8 mouse cellular contexts compared by ENCODE assay signal in the genomic region with DNA sequence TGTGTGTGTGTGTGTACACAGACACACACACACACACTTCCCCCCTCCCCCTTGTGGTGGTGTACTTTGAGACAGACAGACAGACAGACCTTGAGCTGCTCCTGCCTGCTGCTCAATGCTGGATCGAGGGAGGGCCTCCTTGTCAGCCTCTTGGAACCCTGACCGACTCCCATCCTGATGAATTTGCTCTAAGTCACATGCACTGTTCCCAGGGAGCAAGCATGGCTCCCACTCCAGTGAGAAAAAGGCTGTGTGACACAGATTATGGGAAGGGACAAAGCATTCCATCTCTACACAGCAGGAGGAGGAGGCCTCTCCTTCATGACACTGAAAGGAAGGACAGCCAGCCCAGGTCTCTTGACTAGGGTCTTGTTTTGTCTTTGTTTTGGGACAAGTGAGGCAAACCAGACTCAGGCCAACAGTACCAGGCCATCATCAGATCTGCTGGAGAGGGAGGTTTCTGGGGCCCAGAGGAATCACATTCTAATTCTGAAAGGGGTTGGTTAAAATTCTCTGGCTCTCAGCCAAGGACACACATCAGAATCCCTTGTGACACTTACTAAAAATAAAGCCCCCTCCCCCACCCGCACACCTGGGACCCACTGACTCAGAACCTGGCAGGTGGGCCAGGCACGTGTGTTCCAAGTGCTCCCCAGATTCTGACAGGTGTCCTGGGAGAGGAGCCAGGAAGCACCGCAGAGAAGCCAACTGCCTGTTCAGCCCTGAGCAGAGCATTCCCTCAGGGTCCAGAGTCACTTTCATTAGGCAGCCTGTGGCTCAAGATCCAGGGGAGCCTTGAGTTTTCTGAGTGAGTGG. TPM values are rescaled to one million over a fixed set of nuclear protein-coding genes. Genes with fewer than 3 reads are reported as not detected.
A peak's percentile ranks its signal among the peaks of the same experiment; 100 is the strongest.
DNase-seq lines count a peak whose midpoint lies in the region; ATAC-seq lines count a peak whose summit lies in the region.

No protein-coding gene starts in this region.

- no peaks in the 10 kb centered on the region for H3K9me3 ChIP-seq in heart, embryonic 16.5 days (replicated peaks; ENCODE audit: control insufficient read depth, low read length)
- H3K9me3 ChIP-seq in limb, embryonic 13.5 days: no peaks in the 10 kb centered on the region

- H3K4me3 ChIP-seq in heart, embryonic 16.5 days (ENCODE audit: low read length): no peak overlapping the region
- peak overlapping the region; percentile 10 for H3K4me3 ChIP-seq in limb, embryonic 13.5 days

- no peak for ATAC-seq in heart, embryonic 16.5 days (replicated peaks; ENCODE audit: extremely low read depth, insufficient read depth, low FRiP score)
- ATAC-seq in limb, embryonic 13.5 days (ENCODE audit: low FRiP score, low read depth): no peak
- no peak for ATAC-seq in inflammation-experienced regulatory T-cells, adult 6 months

- no peaks in the 10 kb centered on the region for H3K27me3 ChIP-seq in heart, embryonic 16.5 days (ENCODE audit: control insufficient read depth, insufficient read depth, low read length)
- no peaks in the 10 kb centered on the region for H3K27me3 ChIP-seq in limb, embryonic 13.5 days

- peak; percentile 75 for DNase-seq in adrenal gland, postnatal 14 days
- no peak for DNase-seq in adrenal gland, adult 18-20 months (ENCODE audit: low spot score in 2 of 2)
- peak; percentile 30 for DNase-seq in thymus, postnatal 4 days
- no peak for DNase-seq in thymus, postnatal 0 days (ENCODE audit: low spot score)
- no peak for DNase-seq in frontal cortex, postnatal 36 days (ENCODE audit: low spot score in 2 of 2)

- H3K4me1 ChIP-seq in heart, embryonic 16.5 days (ENCODE audit: control insufficient read depth, insufficient read depth, low read length): peaks cover 84% of the 10 kb centered on the region
- H3K4me1 ChIP-seq in limb, embryonic 13.5 days: peaks cover 89% of the 10 kb centered on the region

- WGBS in heart, embryonic 16.5 days: 10% methylated on average over 5 of the region's 5 CpGs
- WGBS in limb, embryonic 13.5 days: 37% methylated on average over 5 of the region's 5 CpGs

- no peaks in the 10 kb centered on the region for H3K36me3 ChIP-seq in heart, embryonic 16.5 days (ENCODE audit: control insufficient read depth, insufficient read depth)
- peaks cover 24% of the 10 kb centered on the region for H3K36me3 ChIP-seq in limb, embryonic 13.5 days

- peak overlapping the region; percentile 98 for H3K9ac ChIP-seq in heart, embryonic 16.5 days (ENCODE audit: low read length)
- H3K9ac ChIP-seq in limb, embryonic 13.5 days: peak overlapping the region; percentile 99

- H3K27ac ChIP-seq in heart, embryonic 16.5 days (ENCODE audit: low read length): peak overlapping the region; percentile 69
- peak overlapping the region; percentile 67 for H3K27ac ChIP-seq in limb, embryonic 13.5 days

- H3K4me2 ChIP-seq in heart, embryonic 16.5 days (ENCODE audit: low read depth, low read length): peak overlapping the region; percentile 82
- H3K4me2 ChIP-seq in limb, embryonic 13.5 days (replicated peaks): peak overlapping the region; percentile 99

RNA-seq across cellular contexts. Expression of a gene that starts 5.9 kb away (rescaled TPM):
- total RNA-seq in adrenal gland, postnatal 14 days (2021): 115 and 144 TPM in 2 replicates
- total RNA-seq in adrenal gland, adult 18-20 months (2021): 10 to 100 TPM; 73.0 to 98.7 TPM
- polyA plus RNA-seq in thymus, postnatal 0 days (2015; fragmentation: Nextera tagmentation; extraction: Ambion mirVana): 30.3 and 34.3 TPM in 2 replicates
- 38.2 and 41.8 TPM in 2 replicates for polyA plus RNA-seq in heart, embryonic 16.5 days (2015; fragmentation: Nextera tagmentation; extraction: Ambion mirVana)
- polyA plus RNA-seq in limb, embryonic 13.5 days (2015; fragmentation: Nextera tagmentation; extraction: Ambion mirVana): 78.2 and 78.9 TPM in 2 replicates
- polyA plus RNA-seq in inflammation-experienced regulatory T-cells, adult 6 months (2017; shearing (Covaris generic)): 10 to 100 TPM; 26.2 to 47.1 (median 38.5) TPM

RNA-seq across cellular contexts. Expression of a gene that starts 16.1 kb away (rescaled TPM):
- total RNA-seq in adrenal gland, postnatal 14 days (2021): 0.74 and 2.5 TPM in 2 replicates
- total RNA-seq in adrenal gland, adult 18-20 months (2021): 1 to 10 TPM in 1 of 2 experiments, under 1 TPM in 1; 0.67 to 5.5 TPM
- 0.98 and 1.0 TPM in 2 replicates for polyA plus RNA-seq in thymus, postnatal 0 days (2015; fragmentation: Nextera tagmentation; extraction: Ambion mirVana)
- 0.27 and 0.84 TPM in 2 replicates for polyA plus RNA-seq in heart, embryonic 16.5 days (2015; fragmentation: Nextera tagmentation; extraction: Ambion mirVana)
- 0.32 and 0.56 TPM in 2 replicates for polyA plus RNA-seq in limb, embryonic 13.5 days (2015; fragmentation: Nextera tagmentation; extraction: Ambion mirVana)
- under 1 TPM in 2 of 3 experiments, not detected in 1; 0.11 to 0.36 TPM for polyA plus RNA-seq in inflammation-experienced regulatory T-cells, adult 6 months (2017; shearing (Covaris generic))

RNA-seq across cellular contexts. Expression of a gene that starts 46.2 kb away (rescaled TPM):
- total RNA-seq in adrenal gland, postnatal 14 days (2021): 57.6 and 58.7 TPM in 2 replicates
- total RNA-seq in adrenal gland, adult 18-20 months (2021): 10 to 100 TPM; 55.1 to 61.3 TPM
- 74.9 and 75.8 TPM in 2 replicates for polyA plus RNA-seq in thymus, postnatal 0 days (2015; fragmentation: Nextera tagmentation; extraction: Ambion mirVana)
- polyA plus RNA-seq in heart, embryonic 16.5 days (2015; fragmentation: Nextera tagmentation; extraction: Ambion mirVana): 89.3 and 93.4 TPM in 2 replicates
- 80.8 and 81.1 TPM in 2 replicates for polyA plus RNA-seq in limb, embryonic 13.5 days (2015; fragmentation: Nextera tagmentation; extraction: Ambion mirVana)
- polyA plus RNA-seq in inflammation-experienced regulatory T-cells, adult 6 months (2017; shearing (Covaris generic)): 10 to 100 TPM; 40.0 to 50.0 (median 48.3) TPM

RNA-seq across cellular contexts. Expression of a gene that starts 56.8 kb away (rescaled TPM):
- 12.4 and 18.1 TPM in 2 replicates for total RNA-seq in adrenal gland, postnatal 14 days (2021)
- 10 to 100 TPM; 16.0 to 18.2 TPM for total RNA-seq in adrenal gland, adult 18-20 months (2021)
- 24.7 and 25.5 TPM in 2 replicates for polyA plus RNA-seq in thymus, postnatal 0 days (2015; fragmentation: Nextera tagmentation; extraction: Ambion mirVana)
- polyA plus RNA-seq in heart, embryonic 16.5 days (2015; fragmentation: Nextera tagmentation; extraction: Ambion mirVana): 28.3 and 30.6 TPM in 2 replicates
- 65.5 and 66.9 TPM in 2 replicates for polyA plus RNA-seq in limb, embryonic 13.5 days (2015; fragmentation: Nextera tagmentation; extraction: Ambion mirVana)
- polyA plus RNA-seq in inflammation-experienced regulatory T-cells, adult 6 months (2017; shearing (Covaris generic)): 10 to 100 TPM; 10.8 to 37.6 (median 28.4) TPM

RNA-seq across cellular contexts. Expression of a gene that starts 56.9 kb away (rescaled TPM):
- total RNA-seq in adrenal gland, postnatal 14 days (2021): 0.15 and 0.23 TPM in 2 replicates
- under 1 TPM; 0.26 to 0.27 TPM for total RNA-seq in adrenal gland, adult 18-20 months (2021)
- 0.08 TPM in 1 of 2 replicates, not detected in the other for polyA plus RNA-seq in thymus, postnatal 0 days (2015; fragmentation: Nextera tagmentation; extraction: Ambion mirVana)
- polyA plus RNA-seq in heart, embryonic 16.5 days (2015; fragmentation: Nextera tagmentation; extraction: Ambion mirVana): 0.16 and 0.37 TPM in 2 replicates
- polyA plus RNA-seq in limb, embryonic 13.5 days (2015; fragmentation: Nextera tagmentation; extraction: Ambion mirVana): 1.0 and 1.1 TPM in 2 replicates
- under 1 TPM in 1 of 3 experiments, not detected in 2; 0.46 TPM for polyA plus RNA-seq in inflammation-experienced regulatory T-cells, adult 6 months (2017; shearing (Covaris generic))

Comparison
In these comparisons a context has a peak if more than half of its experiments do, and no peak if none do; other contexts are left out.
1. DNase-seq: peak in adrenal gland, postnatal 14 days (single experiment) and thymus, postnatal 4 days (single experiment); none in adrenal gland, adult 18-20 months (0 of 2), thymus, postnatal 0 days (single experiment) and frontal cortex, postnatal 36 days (0 of 2).